Mouse (Mus musculus) erythroblast, embryonic 14.5 days (primary cell): Measurements from ENCODE around the gene Macrod2.

Experiments used
- GATA1 ChIP-seq: IDR thresholded peaks from 2 replicates; pipeline ENCODE4 v1.6.1; 2012; ENCODE audit warnings: low read length, inconsistent platforms, mixed read lengths
- TAL1 ChIP-seq: IDR thresholded peaks from 3 replicates; pipeline ENCODE4 v1.6.1; 2012; ENCODE audit warnings: low read length, inconsistent platforms, mixed read lengths

DNA sequence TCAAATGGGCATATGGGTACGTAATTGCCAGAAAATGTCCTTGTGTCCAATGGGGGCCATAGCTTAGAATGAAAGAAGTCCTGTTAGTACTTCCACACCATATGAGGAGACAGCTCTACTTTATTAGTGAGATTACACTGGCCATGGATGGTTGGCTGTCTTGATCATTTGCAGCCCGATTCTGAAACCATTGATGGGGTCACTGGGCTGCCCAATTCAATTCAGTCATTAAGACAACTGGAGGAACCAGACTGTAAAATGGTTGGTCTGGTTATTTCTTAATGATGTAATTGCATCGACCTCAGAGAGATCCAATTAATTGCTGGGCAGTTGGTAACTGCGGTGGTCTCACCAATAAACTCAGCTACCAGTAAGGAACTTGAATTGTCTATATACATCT, 1734.1 kb downstream of the Macrod2 start:
- TF ChIP-seq GATA1 (no peak), TAL1 (no peak)
